Mouse (Mus musculus): ENCODE data around the gene Morn1.

- TF ChIP-seq CTCF (IDR thresholded peaks at IDR 0.05) = no peak
- no peak for TF ChIP-seq EP300 (IDR thresholded peaks at IDR 0.05)
These were observed 36.3 kb upstream of the Morn1 start for GRCm38 (mm10) chr4:155050116-155050515.

Data from lung, postnatal 0 days (tissue).